Mouse (Mus musculus) liver, embryonic 14.5 days (tissue): ENCODE data around the gene Fbxo3.
"Not testable (repeated sequence)": the region's sequence is repeated elsewhere in the genome, so short reads cannot be mapped to it uniquely, and the experiment has no call there.

Experiments used
- CTCF ChIP-seq: IDR thresholded peaks from 2 replicates; pipeline ENCODE4 v1.5.1; 2016; ENCODE audit warnings: antibody characterized with exemption, low read depth, control low read depth
- EP300 ChIP-seq: IDR thresholded peaks from 2 replicates; pipeline ENCODE4 v1.6.1; 2016; ENCODE audit warnings: antibody characterized with exemption, low read depth

- TF ChIP-seq CTCF, EP300: not testable (repeated sequence)
Measured at GRCm38 (mm10) chr2:104097396-104097795, 69.9 kb downstream of the Fbxo3 start.
